Mouse (Mus musculus) retina, postnatal 1 day (tissue): ENCODE data around the gene Krtap13.
"Not testable (repeated sequence)": the region's sequence is repeated elsewhere in the genome, so short reads cannot be mapped to it uniquely, and the experiment has no call there.

Experiments used
- DNase-seq: peaks from one replicate; pipeline ENCODE4 v3.0.0-alpha.2; 2012

Gene Krtap13

DNA sequence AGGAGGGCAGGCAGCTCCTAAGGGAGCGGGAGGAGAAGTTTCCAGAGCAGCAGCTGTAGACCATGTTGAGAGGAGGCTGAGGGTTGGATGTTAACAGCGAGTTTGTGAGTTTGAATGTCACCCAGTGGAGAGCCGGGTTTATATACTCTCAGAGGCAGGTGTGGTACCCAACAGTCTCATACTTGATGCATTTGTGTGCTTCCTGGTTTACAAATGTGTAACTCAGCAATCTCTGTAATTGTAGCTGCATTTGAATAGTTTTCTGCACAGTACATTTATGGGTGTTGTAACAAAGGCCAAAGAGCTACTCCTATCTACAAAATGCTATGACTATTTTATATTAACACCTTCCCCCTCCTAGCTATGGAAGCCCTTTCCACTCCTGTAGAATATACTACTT, at the start of gene Krtap13:
Gene Krtap13, minus strand, starts transcription at position 101 of the 400 bp plus-strand sequence.
- not testable (repeated sequence) for DNase-seq

- DNase-seq, result no peak
These were observed 35.4 kb upstream of the Krtap13 start for GRCm38 (mm10) chr16:88786786-88787185.

GRCm38 (mm10) chr16:88777596-88777995, 26.2 kb upstream of the Krtap13 start, which contains the start of gene Gm5965:
Gm5965 (plus strand) TSS chr16:88777896.
- no peak for DNase-seq

GRCm38 (mm10) chr16:88774106-88774505, 22.7 kb upstream of the Krtap13 start, which contains the start of gene 2310057N15Rik:
2310057N15Rik (minus strand) TSS chr16:88774206.
- no peak for DNase-seq

GRCm38 (mm10) chr16:88758547-88758946, 7.1 kb upstream of the Krtap13 start, which contains the start of gene 2310034C09Rik:
2310034C09Rik (plus strand) TSS chr16:88758847.
- DNase-seq, result not testable (repeated sequence)

DNA sequence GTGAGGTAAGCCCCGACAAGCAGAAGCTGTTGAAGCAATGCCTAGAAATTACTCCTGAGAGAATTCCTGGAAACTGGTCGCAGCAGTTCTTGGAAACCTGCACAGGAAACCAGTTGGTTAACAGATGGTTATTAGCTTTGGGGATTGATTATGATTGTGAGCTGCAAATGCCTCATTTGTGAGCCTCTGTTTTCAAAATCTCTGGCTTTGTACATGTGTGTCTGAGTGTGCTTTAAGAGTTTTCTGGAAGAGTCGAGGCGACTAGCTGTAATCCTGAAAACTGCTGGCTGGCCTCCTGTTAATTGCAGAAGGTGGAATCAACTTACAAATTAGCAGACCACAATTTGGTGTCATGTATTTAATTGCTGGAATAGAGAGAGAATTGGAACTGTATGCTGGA, 3.5 kb downstream of the Krtap13 start:
- no peak for DNase-seq

GRCm38 (mm10) chr16:88744750-88745340, 6.6 kb downstream of the Krtap13 start:
- DNase-seq, result peak; percentile 3

GRCm38 (mm10) chr16:88735391-88735790, 16.0 kb downstream of the Krtap13 start:
- DNase-seq, result no peak

DNA sequence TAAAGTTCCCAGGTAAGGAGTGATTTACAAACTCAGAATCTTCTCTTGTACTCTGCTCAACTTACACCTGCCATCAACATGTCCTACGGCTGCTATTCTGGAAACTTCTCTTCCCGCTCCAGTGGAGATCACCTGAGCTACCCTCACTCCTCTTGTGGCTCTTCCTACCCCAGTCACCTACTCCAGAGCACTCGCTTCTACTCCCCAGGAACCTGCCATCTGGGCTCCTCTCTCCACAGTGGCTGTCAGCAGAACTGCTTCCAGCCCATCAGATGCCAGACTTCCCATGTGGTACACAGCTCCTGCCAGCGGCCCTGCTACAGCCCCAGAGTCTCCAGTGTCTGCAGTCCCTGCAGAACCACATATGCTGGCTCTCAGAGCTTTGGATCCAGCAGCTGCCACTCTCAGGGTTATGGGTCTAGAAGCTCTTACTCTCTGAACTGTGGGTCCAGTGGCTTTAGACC, 22.6 kb downstream of the Krtap13 start, which contains the start of gene Krtap13-1:
Gene Krtap13-1, plus strand, starts transcription at position 51 of the 464 bp plus-strand sequence.
- DNase-seq, result no peak

- DNase-seq, result no peak
These were observed 31.4 kb downstream of the Krtap13 start for GRCm38 (mm10) chr16:88720031-88720430.

DNA sequence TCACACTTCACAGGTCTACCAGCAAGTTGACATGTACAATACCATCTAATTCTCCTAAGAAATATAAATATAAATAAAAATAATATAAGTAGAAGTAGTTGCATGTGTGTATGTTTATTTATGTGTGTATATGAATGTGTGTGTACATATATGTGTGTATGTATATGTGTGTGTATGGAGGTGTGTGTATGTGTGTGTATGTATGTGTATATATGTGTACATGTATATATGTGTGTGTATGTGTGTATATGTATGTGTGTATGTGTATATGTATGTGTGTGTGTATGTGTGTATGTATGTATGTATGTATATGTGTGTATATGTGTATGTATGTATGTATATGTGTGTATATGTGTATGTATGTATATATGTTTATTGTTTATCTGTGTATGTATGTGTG, 34.9 kb downstream of the Krtap13 start:
- DNase-seq, result no peak

DNA sequence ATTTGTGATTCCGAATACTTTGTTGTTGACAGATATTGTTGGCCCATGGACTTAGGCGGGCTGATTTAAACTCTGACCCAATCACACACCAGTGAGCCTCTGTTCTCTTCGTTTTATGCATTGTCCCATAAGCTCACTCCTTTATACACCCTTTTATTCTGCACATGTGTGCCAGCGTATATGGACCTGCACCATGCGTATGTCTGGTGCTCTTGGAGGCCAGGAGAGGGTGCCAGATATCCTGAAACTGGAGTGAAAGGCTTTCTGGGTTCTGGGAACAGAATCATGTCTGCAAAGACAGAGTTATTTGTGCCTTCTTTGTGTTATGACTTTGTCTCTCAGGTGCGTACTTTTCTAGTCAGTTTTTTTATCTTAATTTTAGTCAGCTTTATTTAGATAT, 40.2 kb downstream of the Krtap13 start:
- no peak for DNase-seq

DNA sequence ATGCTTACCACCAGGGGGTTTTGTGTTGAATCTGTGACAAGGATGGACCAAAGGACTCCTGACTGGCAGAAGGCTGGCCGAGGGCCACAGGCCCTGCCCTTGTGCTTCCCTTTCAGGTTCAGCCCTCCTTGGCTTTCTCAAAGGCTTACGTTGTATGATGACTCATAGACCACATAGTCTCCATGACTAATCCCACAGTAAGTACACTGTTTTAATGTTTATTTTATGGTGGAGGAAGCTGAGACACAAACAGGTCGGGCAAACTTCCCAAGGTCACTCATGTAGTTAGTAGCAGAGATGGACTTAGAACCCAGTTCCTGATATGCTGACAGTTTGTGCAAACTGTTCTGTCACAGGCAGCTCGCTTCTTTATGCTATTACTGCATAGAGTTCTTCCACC, 40.7 kb downstream of the Krtap13 start:
- no peak for DNase-seq

- DNase-seq, result no peak
These were observed 43.9 kb downstream of the Krtap13 start, which contains the start of gene 2310061N02Rik for GRCm38 (mm10) chr16:88707496-88708012. 2310061N02Rik (minus strand) TSS chr16:88707962.

GRCm38 (mm10) chr16:88701072-88701864, 50.2 kb downstream of the Krtap13 start:
- DNase-seq, result no peak
